Mouse (Mus musculus) ES-Bruce4 (cell line): ENCODE measurements around the gene Ptprj.

ENCODE experiments used
- CTCF ChIP-seq: IDR thresholded peaks from one replicate; pipeline ENCODE4 v1.8.1; 2011; ENCODE audit warnings: low read depth, low read length
- POLR2A ChIP-seq: IDR thresholded peaks from one replicate; pipeline ENCODE4 v1.8.1; 2011; ENCODE audit warnings: low read length; ENCODE audit not compliant: insufficient read depth

GRCm38 (mm10) chr2:90559688-90560196 lies 20.7 kb downstream of the Ptprj start:
- no peak for TF ChIP-seq CTCF
- no peak for TF ChIP-seq POLR2A
